Mouse (Mus musculus): ENCODE data around the gene Meiob. TPM values are rescaled to one million over a fixed set of nuclear protein-coding genes. Genes with fewer than 3 reads are reported as not detected.

Meiob gene
- polyA plus RNA-seq, 1 experiment from 2014 or later, result 0.23 TPM

DNA sequence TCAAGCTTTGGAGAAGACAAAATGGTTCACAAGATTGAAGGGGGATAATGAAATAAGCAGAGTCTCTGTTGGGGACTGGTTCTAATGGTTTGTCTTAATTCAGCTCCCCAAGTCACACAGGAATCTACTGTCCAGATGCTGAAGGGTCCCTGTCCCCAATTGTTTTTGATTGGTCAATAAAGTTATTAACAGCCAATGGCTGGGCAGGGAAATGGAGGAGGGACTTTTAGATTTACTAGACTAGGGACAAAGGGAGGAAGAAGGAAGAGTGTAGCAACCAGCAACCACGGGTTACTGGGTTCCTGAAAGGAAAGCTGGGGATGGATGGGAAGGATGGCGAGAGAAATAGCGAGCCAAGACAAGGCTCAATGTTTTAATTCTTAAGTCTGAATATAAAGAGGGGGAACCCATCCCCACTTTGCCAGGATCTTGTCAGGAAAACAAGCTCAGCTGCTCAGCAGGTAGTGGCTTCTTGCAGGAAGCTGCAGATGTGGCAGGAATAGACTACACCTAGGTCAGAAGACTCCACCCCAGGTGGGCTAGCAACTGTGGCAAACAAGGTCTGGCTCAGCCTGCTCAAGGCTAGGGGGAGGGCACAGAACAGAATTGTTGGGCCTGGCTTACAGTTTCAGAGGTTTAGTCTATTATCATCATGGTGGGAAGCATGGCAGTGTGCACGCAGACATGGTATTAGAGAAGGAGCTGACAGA is 69.8 kb downstream of the Meiob start:
- no peak for DNase-seq (ENCODE audit: low spot score)

DNA sequence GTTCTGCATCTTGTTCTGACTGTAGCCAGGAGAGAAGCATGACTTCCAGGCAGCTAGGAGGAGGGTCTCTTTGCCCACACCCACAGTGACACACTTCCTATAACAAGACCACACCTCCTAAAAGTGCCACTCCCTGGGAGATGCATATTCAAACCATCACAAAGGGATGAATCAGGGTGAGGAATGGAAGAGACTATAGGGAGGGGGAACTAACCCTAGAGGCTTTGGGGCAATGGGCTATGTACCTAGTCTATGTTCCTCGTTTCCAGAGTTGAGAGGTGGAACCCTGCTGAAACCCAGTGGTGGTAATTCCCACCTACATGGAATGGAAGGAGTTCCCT is 70.3 kb downstream of the Meiob start:
- DNase-seq (ENCODE audit: low spot score), result no peak

DNA sequence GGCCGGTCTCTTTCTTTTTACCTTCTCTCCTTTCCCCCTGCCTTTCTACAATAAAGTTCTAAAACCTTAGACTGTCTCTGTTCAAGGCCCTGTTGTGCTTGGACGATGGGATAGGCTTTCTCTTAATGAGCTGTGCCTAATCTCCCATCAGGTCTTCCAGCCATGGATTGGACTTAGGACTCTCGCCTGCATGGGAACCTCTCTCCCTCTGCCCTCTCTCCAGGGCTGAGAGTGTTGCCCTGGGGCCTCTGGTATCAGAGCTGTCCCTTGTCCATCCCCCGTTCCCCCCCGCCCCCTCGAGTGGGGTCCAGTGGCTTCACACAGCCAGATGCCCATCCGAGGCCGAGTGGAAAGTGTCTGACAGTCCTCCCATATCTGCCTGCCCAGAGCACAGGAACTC is 70.9 kb downstream of the Meiob start:
- no peak for DNase-seq (ENCODE audit: low spot score)

DNA sequence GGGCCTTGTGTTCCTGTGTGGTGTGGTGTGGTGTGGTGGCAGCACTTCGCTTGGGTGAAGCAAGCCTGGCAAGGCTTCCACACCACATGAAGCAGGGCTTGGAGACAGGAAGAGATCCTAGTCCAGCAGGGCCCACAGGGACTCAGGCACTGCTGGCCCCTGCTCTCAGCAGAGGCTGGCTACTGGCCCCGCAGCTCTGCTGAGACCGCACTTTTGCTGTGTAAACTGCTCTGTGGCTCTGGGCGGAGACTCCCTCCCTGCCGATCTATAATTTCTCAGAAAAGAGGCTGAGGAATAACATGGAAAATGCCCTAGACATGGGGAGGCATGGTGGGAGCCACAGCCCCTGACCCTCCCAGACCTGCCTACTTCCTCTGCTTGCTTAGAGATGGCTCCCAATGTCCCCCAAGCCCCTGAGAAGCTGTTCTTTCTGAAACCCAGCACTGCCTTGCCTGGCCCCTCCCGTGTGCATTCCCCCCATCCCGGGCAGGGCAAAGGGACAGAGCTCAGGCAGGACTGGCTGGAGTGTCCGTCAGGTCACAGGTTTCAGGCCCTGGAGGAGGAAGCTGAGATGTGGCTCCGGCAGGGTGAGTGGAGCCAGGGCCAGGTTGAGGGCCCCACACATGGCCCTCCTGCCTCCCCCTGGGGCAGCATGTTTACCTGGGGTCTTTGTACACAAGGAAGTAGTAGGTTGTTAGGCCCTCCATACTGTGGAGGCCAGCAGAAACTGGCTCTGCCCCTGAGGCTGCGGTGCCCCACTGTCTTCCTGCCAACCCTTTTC is 73.4 kb downstream of the Meiob start:
- no peak for DNase-seq (ENCODE audit: low spot score)

DNA sequence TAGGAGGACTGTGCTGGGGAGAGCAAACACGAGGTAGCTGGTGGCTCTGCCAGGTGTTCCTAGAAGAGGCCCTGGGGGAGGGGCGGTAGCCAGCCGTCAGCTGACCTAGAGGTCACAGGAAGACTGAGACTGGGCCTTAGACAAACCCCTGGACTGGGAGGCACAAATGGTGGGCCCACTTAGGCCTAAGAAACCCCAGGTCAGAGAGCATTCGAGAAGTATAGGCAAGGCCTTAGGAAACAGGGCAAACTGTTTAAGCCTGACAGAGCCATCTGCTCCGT is 74.0 kb downstream of the Meiob start:
- no peak for DNase-seq (ENCODE audit: low spot score)

DNA sequence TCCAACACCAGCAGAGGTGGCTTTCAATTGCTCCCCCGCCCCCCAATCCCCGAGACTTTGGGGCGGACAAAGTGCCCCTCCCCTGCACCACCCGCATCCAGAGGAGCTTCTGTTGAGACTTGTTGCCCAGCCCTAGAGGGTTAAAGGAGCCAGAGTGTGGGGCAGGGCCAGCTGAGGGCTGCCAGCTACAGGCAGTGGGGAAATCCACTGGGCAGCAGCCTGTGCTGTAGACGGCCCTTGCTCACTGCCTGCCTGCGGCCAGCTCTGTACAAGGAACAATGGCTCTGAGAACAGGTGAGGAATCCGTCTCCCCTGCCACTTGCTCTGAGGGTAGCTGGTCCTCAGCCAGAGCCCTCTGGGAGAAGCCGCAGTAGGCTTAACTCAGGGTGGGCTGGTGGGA is 74.4 kb downstream of the Meiob start:
- DNase-seq (ENCODE audit: low spot score), result no peak

DNA sequence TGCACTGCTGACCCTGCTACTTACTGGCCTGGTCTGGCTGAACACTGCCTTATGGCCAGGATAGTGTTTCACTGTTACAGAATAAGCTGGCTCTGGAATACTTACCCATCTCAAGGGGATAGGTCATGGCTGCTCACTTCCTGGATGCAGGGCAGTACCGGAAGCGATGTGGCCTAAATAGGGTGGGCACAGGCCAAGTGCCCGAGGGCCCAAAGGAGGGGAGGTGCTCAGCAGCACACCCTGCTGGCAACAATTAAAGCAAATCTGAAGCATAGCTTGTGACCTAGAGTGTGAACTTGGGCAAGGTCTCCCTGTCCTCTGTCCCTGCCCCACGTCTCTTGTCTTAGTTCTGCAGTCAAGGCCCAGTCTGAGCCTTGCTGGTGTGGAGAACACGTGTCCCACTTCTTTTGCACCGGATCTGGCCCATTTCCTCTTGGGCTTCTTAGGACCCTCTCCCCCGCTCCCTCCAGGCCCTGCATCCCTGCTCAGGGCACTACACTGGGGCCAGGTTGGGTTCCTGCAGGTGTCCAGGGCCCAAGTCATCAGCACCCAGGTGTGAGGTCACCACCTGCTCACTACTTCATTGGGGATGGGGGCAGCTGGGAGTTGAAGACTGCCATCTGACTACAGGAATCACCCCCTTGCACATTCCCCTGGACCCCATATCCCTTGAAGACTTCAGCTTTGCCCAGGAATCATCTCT is 77.8 kb downstream of the Meiob start:
- no peak for DNase-seq (ENCODE audit: low spot score)

DNA sequence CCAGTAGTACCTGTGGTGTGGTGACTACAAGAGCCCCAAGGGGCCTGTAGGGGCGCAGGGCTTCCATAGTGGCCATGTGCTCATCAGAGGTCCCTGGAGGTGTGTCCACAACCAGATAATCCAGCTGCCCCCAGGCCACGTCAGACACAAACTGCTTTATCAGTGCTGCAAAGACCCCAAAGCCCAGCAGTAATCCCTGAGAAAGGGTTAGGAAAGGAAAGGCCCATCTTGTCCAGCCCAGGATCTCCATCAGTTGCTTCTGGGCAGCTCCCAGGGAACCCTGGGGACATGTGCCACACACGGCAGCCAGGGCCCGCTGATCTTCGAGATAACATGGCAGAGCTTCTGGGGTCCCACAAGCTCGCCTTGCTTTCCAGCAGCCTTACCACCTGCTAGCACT is 80.3 kb downstream of the Meiob start:
- DNase-seq (ENCODE audit: low spot score), result no peak

DNA sequence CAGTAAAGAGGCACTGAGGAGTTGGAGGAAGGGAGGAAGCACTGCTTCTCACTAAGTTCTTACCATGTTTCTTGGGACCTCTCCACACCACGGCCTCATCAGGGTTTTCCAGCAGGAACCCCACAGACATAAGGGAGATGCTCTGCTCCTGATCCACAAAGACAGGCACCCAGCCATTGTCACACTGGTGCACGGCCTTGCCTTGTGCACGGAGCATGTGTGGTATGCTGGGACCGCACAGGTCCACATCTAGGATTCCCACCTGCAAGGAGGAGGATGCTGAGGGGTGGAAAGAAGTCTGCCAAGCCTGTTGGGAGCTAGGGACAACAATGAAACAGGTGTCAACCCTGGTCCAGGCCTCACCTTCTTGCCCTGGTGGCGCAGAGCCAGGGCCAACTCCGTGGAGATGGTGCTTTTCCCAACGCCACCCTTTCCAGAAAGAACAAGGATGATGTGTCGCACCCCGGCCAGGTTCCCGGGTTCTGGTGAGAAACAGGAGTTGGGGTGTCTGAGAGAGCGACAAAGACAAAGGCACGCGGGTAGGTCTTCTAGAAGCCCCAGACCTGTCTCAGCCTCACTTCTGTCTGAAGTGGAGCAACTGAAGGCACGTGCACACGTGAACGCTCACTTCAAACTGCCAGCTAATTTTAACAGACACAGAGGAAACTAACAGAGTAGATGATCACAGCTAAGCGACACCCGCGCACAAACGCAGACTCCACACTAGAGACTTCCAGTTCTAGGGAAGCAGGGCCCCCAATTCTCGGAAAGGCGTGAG is 81.5 kb downstream of the Meiob start:
- DNase-seq (ENCODE audit: low spot score), result no peak

DNA sequence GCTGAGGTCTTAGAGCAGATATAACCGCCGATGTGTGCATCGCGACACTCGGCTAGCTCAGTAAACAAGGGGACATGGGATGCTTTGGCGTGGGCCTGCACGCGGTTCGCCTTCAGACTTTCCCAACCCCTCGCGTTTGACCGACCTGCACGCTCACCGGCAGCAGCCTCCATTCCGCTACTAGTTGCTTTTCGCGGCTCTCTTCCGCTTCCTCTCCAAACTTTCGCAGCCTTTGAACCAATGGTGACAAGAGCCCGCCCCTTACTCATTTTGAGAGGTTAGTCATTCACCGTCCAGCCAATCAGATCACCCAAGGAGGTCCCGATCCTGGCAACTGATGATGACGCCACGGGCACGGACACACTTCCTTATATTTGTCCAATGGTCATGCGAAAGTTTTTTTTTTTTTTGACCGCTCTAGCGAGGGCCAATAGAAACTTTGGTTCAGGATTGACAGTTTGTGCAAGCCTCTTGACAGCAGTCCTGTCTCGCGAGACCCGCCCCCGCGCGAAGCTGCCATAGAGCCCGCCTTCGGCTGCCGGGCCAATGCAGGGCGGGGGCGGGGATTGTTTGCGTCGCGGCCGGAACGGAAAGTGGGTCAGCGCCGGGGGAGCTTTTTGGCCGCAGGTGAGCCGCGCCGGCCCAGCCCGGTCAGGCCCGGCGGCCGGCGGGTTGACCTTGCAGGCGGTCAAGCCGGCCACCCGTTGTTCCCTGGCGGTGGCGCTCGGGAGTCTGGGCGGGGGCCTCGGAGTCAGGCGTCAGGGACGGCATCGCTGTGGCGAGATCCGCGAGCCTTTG is 82.2 kb downstream of the Meiob start, which contains the start of the genes Nubp2 and Spsb3:
Gene Nubp2 (minus strand): TSS at position 216 of the 798 bp plus-strand sequence.
Gene Spsb3 (plus strand): TSS at position 510 of the 798 bp plus-strand sequence.
- DNase-seq (ENCODE audit: low spot score), result peak; percentile 99

DNA sequence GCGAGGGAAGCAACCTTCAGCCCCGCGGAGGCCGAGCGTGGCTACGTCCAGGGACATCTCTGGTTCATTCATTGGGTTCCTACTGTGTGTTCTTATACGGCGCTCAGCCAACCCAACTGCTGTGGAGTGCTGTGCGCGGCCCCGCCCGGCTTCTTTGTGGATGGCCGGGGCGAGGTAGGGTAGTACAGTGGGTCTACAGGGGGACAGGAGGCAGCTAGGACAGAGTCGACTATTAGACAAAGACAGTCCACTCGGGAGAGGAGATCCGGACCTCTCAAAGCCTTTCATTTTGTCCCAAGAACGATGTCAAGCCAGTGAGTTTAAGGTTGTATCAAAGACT is 82.8 kb downstream of the Meiob start:
- no peak for DNase-seq (ENCODE audit: low spot score)

DNA sequence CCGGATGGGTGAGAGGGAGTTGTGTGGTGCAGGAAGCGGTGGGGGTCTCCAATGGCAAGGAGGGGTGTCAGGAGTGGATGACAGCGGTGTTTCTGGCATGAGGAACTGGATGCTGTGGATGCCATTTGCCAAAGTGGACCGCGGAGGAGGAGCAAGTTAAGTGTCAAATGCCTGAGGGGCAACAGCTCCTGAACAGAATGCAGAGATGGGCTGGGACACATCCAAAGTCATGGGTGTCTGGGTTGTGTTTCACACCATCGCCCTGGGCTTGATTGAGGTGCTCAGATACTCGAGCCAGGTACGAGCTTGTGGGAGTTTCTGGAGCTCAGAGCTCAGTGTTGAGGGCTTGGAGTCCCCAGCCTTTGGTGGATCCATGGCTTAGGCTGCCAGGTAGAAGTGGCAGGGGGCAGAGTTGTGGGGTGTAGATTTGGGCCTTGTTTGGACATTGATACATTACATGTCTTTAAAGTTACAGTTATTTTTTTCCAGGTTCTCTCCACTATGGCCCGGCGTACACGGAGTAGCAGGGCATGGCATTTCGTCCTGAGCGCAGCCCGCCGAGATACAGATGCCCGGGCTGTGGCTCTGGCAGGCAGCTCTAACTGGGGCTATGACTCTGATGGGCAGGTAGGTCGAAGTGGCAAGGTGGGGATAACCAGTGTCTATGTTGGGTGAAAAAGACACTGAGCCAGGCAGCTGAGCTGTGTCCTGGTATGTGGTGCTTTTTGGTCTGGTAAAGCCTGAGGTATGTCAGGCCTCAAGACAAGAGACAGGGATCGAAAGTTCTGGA is 83.4 kb downstream of the Meiob start:
- DNase-seq (ENCODE audit: low spot score), result peak; percentile 45

DNA sequence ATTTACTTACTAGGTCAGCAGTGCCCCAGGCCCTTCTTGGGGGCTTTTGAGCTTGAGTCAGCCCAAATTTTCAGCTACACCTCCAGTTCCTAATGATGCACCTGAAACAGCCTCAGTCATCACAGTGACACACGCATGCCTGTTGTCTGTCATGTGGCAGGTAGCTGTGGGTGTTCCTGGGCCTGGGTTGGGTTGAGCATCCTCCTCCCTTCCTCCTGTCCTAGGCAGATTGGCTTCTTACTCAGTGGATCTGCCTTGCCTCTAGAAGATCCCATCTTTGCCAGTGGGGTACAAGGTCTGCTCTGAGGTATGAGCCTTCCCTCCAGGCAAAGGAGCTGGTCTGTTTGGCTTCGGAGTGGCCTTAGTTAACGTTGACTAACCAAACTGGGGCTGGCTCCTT is 84.8 kb downstream of the Meiob start:
- DNase-seq (ENCODE audit: low spot score), result no peak

Other genes with a start within 250 kb of the Meiob start
- gene Tsc2, start 171.7 kb upstream of the Meiob start, polyA plus RNA-seq (2015; fragmentation: Nextera tagmentation; extraction: Ambion mirVana), result 25.0 and 26.0 TPM in 2 replicates
- 8.2 and 10.4 TPM in 2 replicates for gene Nthl1, start 171.6 kb upstream of the Meiob start, polyA plus RNA-seq (2015; fragmentation: Nextera tagmentation; extraction: Ambion mirVana)
- gene Slc9a3r2, start 154.0 kb upstream of the Meiob start, polyA plus RNA-seq (2015; fragmentation: Nextera tagmentation; extraction: Ambion mirVana), result 11.3 and 11.9 TPM in 2 replicates
- gene Npw, start 145.8 kb upstream of the Meiob start, polyA plus RNA-seq (2015; fragmentation: Nextera tagmentation; extraction: Ambion mirVana), result 0.21 TPM in 1 of 2 replicates, not detected in the other
- 11.6 and 14.5 TPM in 2 replicates for gene Zfp598, start 134.6 kb upstream of the Meiob start, polyA plus RNA-seq (2015; fragmentation: Nextera tagmentation; extraction: Ambion mirVana)
- gene Syngr3, start 114.3 kb upstream of the Meiob start, polyA plus RNA-seq (2015; fragmentation: Nextera tagmentation; extraction: Ambion mirVana), result 0.09 and 0.13 TPM in 2 replicates
- gene Gfer, start 108.1 kb upstream of the Meiob start, polyA plus RNA-seq (2015; fragmentation: Nextera tagmentation; extraction: Ambion mirVana), result 36.0 and 36.2 TPM in 2 replicates
- 2.3 and 3.0 TPM in 2 replicates for gene Noxo1, start 108.1 kb upstream of the Meiob start, polyA plus RNA-seq (2015; fragmentation: Nextera tagmentation; extraction: Ambion mirVana)
- 65.9 TPM in 2 replicates for gene Tbl3, start 96.6 kb upstream of the Meiob start, polyA plus RNA-seq (2015; fragmentation: Nextera tagmentation; extraction: Ambion mirVana)
- gene Rnf151, start 86.2 kb upstream of the Meiob start, polyA plus RNA-seq (2015; fragmentation: Nextera tagmentation; extraction: Ambion mirVana), result 0.13 TPM in 1 of 2 replicates, not detected in the other
- gene Rps2, start 86.2 kb upstream of the Meiob start, polyA plus RNA-seq (2015; fragmentation: Nextera tagmentation; extraction: Ambion mirVana), result 1,372 and 1,374 TPM in 2 replicates
- gene Ndufb10, start 79.8 kb upstream of the Meiob start, polyA plus RNA-seq (2015; fragmentation: Nextera tagmentation; extraction: Ambion mirVana), result 304 and 335 TPM in 2 replicates
- gene Rpl3l, start 76.5 kb upstream of the Meiob start, polyA plus RNA-seq (2015; fragmentation: Nextera tagmentation; extraction: Ambion mirVana), result 0.82 and 1.6 TPM in 2 replicates
- 48.7 and 53.4 TPM in 2 replicates for gene Msrb1, start 67.6 kb upstream of the Meiob start, polyA plus RNA-seq (2015; fragmentation: Nextera tagmentation; extraction: Ambion mirVana)
- gene Hs3st6, start 51.3 kb upstream of the Meiob start, polyA plus RNA-seq (2015; fragmentation: Nextera tagmentation; extraction: Ambion mirVana), result 0.25 and 0.40 TPM in 2 replicates
- gene Hagh, start 35.9 kb downstream of the Meiob start, polyA plus RNA-seq (2015; fragmentation: Nextera tagmentation; extraction: Ambion mirVana), result 65.8 and 74.0 TPM in 2 replicates
- gene Fahd1, start 46.1 kb downstream of the Meiob start, polyA plus RNA-seq (2015; fragmentation: Nextera tagmentation; extraction: Ambion mirVana), result 11.0 and 12.8 TPM in 2 replicates
- 2.1 and 2.4 TPM in 2 replicates for gene Igfals, start 61.7 kb downstream of the Meiob start, polyA plus RNA-seq (2015; fragmentation: Nextera tagmentation; extraction: Ambion mirVana)
- 109 and 112 TPM in 2 replicates for gene Nubp2, start 82.1 kb downstream of the Meiob start, polyA plus RNA-seq (2015; fragmentation: Nextera tagmentation; extraction: Ambion mirVana)
- 89.2 and 97.8 TPM in 2 replicates for gene Spsb3, start 82.4 kb downstream of the Meiob start, polyA plus RNA-seq (2015; fragmentation: Nextera tagmentation; extraction: Ambion mirVana)
- gene Eme2, start 90.8 kb downstream of the Meiob start, polyA plus RNA-seq (2015; fragmentation: Nextera tagmentation; extraction: Ambion mirVana), result 19.9 and 24.9 TPM in 2 replicates
- 128 and 136 TPM in 2 replicates for gene Mrps34, start 90.8 kb downstream of the Meiob start, polyA plus RNA-seq (2015; fragmentation: Nextera tagmentation; extraction: Ambion mirVana)
- gene Nme3, start 92.2 kb downstream of the Meiob start, polyA plus RNA-seq (2015; fragmentation: Nextera tagmentation; extraction: Ambion mirVana), result 47.7 and 57.2 TPM in 2 replicates
- gene Mapk8ip3, start 132.7 kb downstream of the Meiob start, polyA plus RNA-seq (2015; fragmentation: Nextera tagmentation; extraction: Ambion mirVana), result 15.3 and 18.3 TPM in 2 replicates
- 54.0 and 55.2 TPM in 2 replicates for gene Jpt2, start 156.4 kb downstream of the Meiob start, polyA plus RNA-seq (2015; fragmentation: Nextera tagmentation; extraction: Ambion mirVana)
- 4.7 and 5.4 TPM in 2 replicates for gene Cramp1l, start 211.5 kb downstream of the Meiob start, polyA plus RNA-seq (2015; fragmentation: Nextera tagmentation; extraction: Ambion mirVana)
- 10.6 and 11.7 TPM in 2 replicates for gene Ift140, start 211.8 kb downstream of the Meiob start, polyA plus RNA-seq (2015; fragmentation: Nextera tagmentation; extraction: Ambion mirVana)

Measured in thymus, postnatal 0 days (tissue).